Mouse (Mus musculus): ENCODE data around the gene Castor2.

The Castor2 gene

DNA sequence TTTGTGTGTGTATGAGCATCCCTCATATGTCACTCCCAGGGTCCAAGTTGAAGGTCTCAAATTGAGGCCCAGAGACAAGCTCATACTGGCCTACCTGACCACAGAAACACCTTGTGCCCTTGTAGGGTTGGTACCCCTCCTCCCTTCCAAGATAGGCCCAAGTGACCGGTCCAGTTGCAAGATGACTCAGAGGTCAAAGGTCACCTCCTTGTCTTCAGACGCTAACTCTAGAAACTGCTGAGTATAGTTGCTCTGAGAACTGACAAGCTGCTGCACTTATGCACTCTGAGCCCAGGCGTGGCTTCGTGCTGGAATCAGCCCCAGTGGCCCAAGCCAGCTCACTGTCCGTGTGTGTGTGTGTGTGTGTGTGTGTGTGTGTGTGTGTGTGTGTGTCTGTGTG lies 2.4 kb downstream of the Castor2 start:
- DNase-seq (ENCODE audit: low read depth, low spot score) = no peak

DNA sequence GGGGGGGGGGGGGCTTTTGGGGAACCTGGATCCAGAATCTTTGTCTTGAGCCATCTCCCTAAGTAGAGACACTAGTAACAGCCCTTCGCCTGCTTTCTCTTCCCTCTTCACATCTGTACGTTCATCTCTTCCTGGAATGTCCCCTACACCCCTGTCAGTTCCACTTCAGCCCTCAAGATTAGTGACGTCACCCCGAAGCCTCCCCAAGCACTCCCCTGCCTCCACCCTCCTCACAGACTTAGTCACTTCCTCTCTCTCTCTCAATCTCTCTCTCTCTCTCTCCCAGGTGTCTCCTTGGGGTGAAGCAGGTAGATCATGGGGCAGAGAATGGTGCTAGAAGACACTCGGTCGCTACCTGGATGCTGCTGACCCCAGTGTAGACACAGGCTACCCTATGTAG lies 3.2 kb downstream of the Castor2 start:
- DNase-seq (ENCODE audit: low read depth, low spot score) = no peak

DNA sequence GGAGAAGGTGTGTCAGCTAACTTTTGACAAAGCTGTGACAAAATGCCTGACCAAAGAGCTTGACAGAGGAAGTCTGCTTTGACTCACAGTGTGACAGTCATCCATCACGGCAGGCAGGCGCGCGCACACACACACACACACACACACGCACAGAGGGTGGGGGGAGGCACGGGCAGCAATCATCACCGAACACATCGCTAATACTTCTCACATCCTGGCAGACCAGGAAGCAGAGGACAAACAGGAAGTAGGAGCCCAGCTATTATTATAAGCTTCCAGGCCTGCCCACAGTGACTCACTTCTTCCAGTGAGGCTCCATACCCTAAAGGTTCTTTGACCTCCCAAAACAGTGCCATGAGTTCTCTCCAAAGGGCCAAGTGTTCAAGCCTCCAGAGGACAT lies 6.3 kb downstream of the Castor2 start:
- no peak for DNase-seq (ENCODE audit: low read depth, low spot score)

DNA sequence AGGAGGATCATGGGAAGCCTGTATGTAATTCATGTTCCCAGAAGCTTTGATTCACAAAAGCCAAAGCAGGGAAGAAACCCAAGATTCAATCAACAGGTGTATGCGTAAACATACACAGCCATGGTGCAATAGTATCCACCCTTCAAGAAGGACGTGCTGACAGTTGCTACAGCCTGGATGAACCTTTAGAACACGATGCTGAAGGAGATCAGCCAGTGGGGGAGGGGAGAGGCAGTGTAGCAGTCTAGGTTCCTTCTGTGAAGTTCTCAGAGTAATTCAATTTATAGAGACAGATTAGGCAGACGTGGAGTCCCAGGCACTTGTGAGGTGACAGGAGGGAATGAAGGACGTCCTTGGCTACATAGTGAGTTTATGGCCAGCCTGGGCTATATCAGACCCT lies 15.5 kb downstream of the Castor2 start:
- no peak for DNase-seq (ENCODE audit: low read depth, low spot score)

DNA sequence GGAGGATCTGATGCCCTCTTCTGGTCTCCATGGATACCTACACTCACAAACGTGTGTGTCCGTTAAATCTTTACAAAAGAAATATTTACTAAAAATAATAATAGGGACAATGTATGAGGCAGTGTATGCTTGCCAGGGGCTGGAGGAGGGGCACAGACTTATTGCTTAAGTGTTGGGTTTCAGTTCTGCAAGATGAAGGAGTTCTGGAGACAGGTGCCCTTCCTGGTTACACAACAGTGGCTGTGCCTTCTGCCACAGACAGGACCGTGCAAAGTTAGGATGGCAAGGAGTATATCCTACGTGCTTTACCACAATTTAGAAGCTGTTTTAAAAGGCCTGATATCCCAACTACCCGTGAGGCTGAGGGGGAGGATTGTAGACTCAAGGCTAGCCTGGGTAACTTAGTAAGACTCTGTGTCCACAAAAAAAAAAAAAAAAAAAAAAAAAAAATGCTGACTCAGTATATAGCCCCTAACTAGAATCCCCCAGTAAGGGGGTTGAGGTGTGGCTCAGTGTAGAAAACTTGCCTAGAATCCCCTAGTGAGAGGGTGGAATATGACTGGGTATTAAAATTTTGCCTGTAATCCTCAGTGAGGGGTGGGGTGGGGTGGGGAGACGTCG lies 16.2 kb downstream of the Castor2 start:
- DNase-seq (ENCODE audit: low read depth, low spot score) = no peak

DNA sequence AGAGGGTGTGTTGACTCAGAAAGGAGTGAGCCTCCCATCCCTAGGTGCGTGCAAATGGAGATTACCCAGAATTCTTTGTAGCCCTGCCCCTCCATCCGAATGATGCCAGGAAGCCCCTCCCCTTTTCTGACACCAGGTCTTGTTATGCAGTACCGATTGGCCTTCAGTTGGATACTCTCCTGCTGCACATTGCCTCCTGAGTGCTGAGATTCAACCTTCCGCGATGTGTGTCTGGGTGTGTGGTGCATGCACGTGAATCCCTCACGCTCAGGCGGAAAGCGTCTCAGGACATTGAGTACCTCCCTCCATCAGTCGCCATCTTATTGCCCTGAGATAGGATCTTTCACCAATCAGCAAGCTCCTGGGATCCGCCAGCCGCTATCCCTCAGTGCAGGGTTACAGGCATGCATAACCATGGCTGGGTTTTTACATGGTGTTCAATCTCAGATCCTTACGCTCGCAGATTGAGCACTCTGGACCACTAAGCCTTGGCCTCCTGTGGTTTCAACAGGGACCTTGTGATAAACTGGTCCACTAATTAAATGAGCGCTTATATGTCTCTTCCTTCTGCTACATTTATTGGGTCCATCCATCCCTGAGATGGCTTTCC lies 19.4 kb downstream of the Castor2 start:
- no peak for DNase-seq (ENCODE audit: low read depth, low spot score)

DNA sequence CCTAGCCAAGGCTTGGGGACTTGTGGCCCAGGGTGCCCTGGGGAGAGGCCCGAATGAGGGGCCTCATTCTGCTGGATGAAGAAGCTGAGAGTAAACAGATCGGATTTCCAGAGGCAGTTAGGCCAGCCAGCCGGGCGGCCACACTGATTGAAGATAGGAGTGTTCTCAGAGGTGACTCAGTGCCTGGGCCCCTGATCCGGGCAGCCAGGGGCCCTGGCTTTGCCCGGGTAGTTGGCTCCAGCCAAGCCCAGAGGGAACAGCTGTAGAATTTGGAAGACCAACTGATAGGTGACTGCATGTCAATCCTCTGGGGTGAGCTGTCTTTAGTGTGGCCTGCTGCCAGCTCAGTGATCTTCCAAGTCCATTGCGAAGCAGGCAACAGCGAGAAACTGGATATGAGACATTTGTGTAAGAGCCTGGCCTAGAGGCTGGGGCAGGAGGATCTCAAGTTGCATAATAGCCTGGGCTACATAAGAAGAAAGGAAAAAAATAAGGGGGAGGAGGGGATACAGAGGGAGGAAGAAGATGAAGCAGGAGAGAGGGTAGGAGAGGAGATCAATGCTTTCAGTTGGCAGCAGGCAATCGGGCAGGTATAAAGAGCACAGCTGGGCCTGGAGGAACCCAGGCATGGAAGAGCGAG lies 20.1 kb downstream of the Castor2 start:
- no peak for DNase-seq (ENCODE audit: low read depth, low spot score)

DNA sequence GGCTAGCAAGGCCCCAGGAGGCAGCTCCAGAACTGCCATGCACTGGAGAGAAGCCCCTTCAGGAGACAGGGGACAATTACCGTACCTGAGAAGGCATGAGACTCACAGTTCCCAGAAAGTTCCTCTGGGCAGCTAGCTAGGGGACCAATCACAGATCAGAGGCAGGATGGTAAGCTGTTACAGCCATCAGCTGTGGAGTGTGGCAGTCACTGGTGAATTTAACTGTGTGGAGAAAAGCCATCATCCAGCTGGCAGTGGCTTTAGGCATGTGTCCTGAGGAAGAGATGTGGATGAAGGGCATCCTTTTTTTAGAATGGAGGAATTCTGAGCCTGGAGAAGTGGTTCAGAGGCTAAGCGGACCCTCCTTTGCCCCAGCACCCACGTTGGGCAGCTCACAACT lies 20.6 kb downstream of the Castor2 start:
- DNase-seq (ENCODE audit: low read depth, low spot score) = no peak

DNA sequence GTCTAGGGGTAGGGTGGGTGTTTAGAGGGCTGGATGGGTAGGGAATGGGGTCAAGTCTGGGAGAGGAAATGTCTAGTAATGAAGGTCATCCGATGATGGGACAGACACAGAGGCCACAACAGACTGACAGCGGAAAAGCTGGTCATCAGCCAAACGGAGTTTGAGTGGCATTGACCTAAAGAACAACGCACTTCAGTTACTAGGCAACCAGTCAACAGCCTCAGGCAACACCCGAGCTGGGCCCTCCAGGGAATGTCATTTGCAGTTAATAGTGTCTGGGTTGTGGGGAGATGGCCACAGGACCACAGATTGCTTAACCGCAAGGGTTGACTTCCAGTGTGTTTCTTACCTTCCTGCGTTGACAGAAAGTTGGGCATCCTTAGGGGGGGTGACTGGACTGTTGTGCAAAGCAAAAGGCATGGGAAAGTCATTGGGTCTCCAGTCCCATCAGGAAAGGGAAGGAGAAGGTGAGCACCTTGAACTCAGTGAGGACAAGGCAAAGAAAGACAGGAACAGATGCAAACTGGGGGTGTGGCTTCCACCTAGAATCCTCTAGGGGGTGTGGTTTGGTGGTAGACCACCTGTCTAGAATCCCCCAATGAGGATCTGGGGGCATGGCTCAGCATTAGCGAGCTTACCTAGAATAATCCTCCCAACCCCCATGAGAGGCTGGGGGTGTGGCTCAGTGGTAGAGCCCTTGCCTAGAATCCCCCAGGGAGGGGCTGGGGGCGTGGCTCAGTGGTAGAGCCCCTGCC lies 21.8 kb downstream of the Castor2 start:
- no peak for DNase-seq (ENCODE audit: low read depth, low spot score)

DNA sequence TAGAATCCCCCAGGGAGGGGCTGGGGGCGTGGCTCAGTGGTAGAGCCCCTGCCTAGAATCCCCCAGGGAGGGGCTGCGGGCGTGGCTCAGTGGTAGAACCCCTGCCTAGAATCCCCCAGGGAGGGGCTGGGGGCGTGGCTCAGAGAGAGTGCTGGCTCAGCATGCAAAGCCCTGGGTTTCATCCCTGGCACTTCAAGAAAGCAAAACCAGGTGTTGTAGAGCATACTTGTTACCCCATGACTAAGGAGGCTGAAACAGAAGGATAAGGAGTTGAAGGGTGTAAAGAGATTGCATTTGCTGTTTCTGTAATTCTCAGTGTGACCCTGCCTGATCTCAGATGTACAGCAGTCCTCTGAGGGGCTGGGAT lies 22.4 kb downstream of the Castor2 start:
- DNase-seq (ENCODE audit: low read depth, low spot score) = no peak

DNA sequence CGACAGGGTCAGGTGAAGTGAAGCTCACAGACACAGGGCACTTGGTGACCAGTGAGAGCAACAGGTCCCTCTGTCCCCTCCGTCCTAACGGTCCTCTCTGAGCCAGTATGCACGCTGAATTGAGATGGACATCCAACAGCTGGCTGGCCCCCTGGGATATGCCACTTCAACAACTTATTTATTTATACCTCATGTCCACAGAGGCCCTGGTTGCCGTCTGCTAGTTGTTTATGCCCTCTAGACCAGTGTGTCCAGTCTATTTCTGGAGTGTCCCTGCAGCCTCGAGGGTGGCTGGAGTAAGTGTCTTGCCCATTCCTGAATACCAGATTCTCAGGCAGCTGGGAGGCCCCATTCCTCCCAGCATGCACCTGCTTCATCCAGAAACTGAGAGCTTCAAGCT lies 24.3 kb downstream of the Castor2 start:
- DNase-seq (ENCODE audit: low read depth, low spot score) = no peak

DNA sequence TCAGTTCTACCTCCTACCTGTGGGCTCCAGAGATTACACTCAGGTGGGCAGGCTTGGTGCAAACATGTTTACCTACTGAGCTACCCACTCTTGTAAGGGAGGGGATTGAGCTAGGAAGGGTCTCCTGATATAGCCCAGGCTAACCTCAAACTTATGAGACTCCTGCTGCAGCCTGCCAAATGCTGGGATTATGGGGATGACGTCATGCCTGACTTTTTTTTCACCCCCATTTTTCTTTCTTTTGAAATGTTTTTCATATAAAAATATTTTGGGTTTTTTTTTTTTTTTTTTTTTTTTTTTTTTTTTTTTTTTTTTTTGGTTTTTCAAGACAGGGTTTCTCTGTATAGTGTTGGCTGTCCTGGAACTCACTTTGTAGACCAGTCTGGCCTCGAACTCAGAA lies 26.7 kb downstream of the Castor2 start:
- DNase-seq (ENCODE audit: low read depth, low spot score) = no peak

DNA sequence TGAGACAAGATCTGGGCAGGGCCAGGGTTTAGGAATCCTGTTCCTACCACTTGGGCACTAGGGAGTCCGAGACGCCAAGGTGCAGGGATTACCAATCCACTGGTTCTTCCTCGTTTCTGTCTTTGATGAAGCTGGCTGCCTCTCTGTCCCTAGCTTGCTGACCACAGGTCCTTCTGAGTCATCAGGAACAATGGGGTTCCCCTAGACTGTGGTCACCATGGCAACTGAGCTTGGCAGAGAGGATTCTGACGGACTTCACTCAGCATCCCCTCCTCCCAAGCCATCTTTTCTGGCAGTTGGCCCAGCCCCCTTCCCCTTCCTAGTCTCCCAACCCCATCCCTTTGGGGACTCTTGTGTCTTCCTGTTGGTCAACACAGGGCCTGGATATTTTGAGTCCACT lies 32.1 kb downstream of the Castor2 start:
- no peak for DNase-seq (ENCODE audit: low read depth, low spot score)

DNA sequence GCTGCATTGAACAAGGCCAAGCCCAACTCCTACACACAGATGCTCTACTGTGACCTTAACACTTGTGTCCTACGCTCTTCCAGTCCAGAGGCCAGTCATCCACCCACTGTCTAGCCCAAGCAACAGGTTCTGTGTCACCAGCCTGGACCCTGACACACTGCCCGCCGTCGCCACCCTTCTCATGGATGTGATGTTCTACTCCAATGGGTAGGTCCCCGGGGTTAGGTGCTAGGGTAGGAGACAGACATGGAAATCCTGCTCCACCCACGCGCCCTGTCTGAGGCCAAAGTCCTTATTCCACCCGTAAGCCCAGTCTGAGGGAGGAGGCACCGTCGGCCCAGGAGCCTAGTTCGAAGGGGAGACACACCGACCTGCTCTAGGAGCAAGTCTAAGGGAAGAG lies 36.5 kb downstream of the Castor2 start:
- no peak for DNase-seq (ENCODE audit: low read depth, low spot score)

DNA sequence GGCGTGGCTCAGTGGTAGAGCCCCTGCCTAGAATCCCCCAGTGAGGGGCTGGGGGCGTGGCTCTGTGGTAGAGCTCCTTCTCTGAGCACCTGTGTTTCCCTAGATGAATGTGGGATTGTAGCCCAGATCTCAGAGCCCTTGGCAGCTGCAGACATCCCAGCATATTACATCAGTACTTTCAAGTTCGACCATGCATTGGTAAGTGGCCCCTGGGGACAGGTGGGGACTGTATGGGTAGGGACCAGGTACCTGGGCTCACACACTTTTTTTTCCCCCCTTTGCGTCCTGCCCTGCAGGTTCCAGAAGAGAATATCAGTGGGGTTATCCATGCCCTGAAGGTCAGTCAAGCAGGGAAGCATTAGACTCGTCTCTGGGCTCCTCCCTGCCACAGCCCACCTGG lies 38.4 kb downstream of the Castor2 start:
- DNase-seq (ENCODE audit: low read depth, low spot score) = no peak

DNA sequence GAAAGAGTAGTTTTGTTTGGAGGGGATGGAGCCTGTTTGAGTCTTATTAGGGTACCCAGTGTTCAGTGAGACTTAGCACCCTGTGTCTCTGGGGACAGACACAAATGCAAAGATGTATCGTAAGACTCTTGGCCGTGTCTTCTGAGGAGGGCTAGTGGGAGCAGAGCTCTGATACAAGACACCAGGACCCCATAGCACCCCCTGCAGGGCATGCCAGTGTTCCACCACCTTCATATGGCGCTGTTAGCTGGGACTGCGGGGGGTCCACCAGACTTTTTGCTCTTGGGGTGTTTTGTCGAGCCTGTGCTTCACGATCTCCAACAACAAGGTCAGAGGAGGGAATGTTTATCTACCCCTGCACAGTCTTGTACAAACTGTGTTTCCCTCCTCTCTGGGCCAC lies 39.9 kb downstream of the Castor2 start:
- DNase-seq (ENCODE audit: low read depth, low spot score) = no peak

DNA sequence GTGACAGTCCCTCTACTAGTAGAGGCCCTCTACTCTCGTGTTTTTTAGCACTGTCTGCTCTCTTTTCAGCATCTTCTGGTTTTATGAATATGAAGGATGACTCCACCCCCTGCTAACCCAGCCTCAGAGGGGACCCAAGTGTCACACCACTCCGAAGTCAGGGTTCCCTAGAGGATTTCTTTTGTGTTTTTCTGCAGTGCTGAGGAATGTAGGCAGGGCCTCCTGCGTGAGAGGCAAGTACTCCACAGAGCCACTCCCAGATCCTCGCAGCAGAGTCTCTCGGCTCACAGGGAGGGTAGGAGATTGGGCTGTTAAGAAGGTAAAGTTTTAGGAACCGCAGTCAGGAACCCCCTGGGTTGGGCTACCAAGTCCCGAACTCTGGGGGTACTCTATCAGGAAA lies 41.7 kb downstream of the Castor2 start:
- DNase-seq (ENCODE audit: low read depth, low spot score) = no peak

DNA sequence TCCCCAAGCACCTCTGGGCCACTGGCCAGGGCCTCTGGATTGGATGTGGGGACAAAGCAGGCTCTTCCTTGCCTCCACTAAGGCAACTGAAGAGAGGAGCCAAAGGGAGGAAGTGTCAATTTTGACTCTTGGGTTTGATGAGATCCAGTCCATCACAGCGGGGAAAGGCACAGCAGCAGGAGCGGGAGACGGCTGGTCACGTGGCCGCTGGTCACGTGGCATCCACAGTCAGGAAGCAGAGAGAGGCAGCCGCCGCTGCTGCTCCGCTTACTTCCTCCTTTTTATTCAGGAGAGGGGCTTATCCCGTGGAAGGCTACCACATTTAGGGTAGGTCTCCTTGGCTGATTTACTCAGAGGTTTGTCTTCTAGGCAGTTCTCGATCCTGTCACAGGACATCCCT lies 42.9 kb downstream of the Castor2 start:
- DNase-seq (ENCODE audit: low read depth, low spot score) = no peak

DNA sequence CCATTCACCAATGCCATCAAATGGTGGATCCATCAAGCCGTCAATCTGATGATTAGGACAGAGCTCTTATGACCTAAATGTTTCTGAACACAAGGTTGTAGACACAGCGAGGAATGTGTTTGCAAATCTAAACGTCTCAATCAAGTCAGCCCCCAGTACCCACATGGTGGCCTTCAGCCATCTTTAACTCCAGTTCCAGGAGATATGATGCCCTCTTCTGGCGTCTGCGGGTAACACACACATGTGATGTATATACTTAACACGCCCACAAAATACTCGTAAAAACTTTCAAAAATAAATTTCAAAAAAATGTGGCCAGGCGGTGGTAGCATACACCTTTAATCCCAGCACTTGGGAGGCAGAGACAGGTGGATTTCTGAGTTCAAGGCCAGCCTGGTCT lies 45.5 kb downstream of the Castor2 start:
- DNase-seq (ENCODE audit: low read depth, low spot score) = no peak

DNA sequence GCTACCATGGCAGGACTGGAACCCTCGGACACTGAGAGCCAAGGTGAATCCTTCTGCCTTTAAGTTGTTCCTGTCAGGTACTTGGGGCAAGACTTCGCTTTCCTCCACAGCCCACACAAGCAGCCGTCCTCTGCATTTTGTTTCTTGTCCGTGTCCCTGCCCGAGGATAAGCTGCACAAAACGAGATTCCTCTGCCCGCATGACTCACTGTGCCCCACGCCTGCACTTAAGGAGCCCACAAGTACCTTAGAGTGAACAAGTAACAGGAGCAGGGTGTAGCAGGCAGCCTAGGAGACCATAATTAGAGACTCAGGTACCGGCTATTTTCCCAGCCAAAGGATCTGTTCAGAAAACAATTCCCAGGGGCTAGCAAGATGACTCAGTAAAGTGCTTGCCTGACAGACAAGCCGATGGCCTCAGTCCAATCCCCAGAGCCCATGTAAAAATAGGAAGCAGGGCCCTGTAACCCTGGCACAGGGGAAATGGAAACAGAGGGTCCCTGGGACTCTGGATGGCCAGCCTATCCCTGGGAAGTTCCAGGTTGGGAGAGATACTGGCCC lies 47.8 kb downstream of the Castor2 start:
- DNase-seq (ENCODE audit: low read depth, low spot score) = no peak

DNA sequence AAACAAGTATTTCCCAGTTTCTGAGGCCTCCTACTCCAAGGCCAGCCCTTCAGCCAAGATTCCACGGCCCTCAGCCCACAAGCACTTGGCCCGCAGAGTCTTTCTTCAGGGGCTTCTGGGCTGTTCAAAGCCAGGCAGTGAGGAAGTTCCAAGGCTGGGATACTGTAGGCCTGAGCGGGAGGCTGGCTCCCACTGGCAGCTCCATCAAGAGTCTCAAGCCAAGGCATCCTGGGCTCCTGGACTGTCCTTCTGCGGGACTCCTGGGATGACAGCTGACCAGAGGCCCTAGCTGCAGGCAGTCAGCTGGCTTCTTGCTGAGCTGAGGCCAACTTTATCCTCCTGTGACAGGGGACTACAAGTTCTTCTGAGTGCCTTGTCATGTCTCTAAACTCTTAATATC lies 48.6 kb downstream of the Castor2 start:
- no peak for DNase-seq (ENCODE audit: low read depth, low spot score)

DNA sequence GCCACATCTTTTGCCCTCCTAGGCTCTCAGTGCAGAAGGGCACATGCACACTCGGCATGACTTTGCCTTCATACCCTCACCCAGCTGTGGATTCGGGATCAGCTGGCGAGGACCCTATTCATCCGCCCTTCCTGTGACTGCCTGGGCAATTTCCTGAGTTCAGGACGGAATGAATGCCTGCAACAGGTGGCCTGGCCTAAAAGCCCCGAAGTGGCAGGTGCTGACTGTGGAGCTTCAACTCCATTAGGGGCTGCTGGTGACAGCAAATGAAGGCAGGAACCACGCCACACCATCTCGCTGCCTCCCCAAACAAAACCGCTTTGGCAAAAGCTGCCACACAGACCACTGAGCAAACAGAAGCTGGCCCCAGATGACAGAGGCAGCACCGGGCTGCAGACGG lies 52.4 kb downstream of the Castor2 start:
- DNase-seq (ENCODE audit: low read depth, low spot score) = no peak

All from CD4-positive helper T cell, adult 2 months (primary cell).